Comparison of ENCODE assay signal across 23 mouse cellular contexts in genomic region chr12:37426350-37426749, GRCm38 (mm10).
"Had no signal": no experiment of that assay in that cellular context is flagged by ENCODE, and none has a peak within 500 bp of the region (broad histone marks: within the 10 kb centered on the region; RNA-seq: fewer than 3 reads in every experiment).

No protein-coding gene starts in this region.

- H3K9me3 ChIP-seq: heart, embryonic 13.5 days; heart, embryonic 15.5 days; hindbrain, embryonic 13.5 days; hindbrain, embryonic 15.5 days; limb, embryonic 13.5 days; limb, embryonic 15.5 days; liver, embryonic 12.5 days had no signal

- ATAC-seq: hindbrain, postnatal 0 days; intestine, embryonic 16.5 days; liver, embryonic 12.5 days had no signal

- H3K27ac ChIP-seq: heart, adult 2 months; heart, embryonic 13.5 days; heart, embryonic 15.5 days; hindbrain, embryonic 13.5 days; hindbrain, embryonic 15.5 days; hindbrain, postnatal 0 days; limb, embryonic 13.5 days; limb, embryonic 15.5 days; liver, embryonic 12.5 days; liver, embryonic 14.5 days had no signal

- H3K4me3 ChIP-seq: heart, adult 2 months; heart, embryonic 13.5 days; heart, embryonic 15.5 days; hindbrain, embryonic 13.5 days; hindbrain, embryonic 15.5 days; limb, embryonic 13.5 days; limb, embryonic 15.5 days; liver, embryonic 12.5 days had no signal

- H3K9ac ChIP-seq: heart, embryonic 13.5 days; heart, embryonic 15.5 days; hindbrain, embryonic 13.5 days; hindbrain, embryonic 15.5 days; limb, embryonic 13.5 days; limb, embryonic 15.5 days; liver, embryonic 12.5 days; liver, embryonic 14.5 days had no signal

- H3K4me1 ChIP-seq: heart, embryonic 13.5 days; heart, embryonic 15.5 days; hindbrain, embryonic 13.5 days; hindbrain, embryonic 15.5 days; limb, embryonic 15.5 days; liver, embryonic 12.5 days had no signal

- DNase-seq: gastrocnemius, postnatal 14 days; gastrocnemius, postnatal 36 days; heart, adult 11 months; heart, adult 2 months; heart, postnatal 14 days; heart, postnatal 36 days; kidney, adult 18-20 months; kidney, adult 8-10 months; kidney, postnatal 14 days; layer of hippocampus, adult 9-11 months; layer of hippocampus, postnatal 36 days; left cerebral cortex, postnatal 4 days had no signal

- H3K4me2 ChIP-seq: heart, embryonic 11.5 days; heart, embryonic 13.5 days; heart, embryonic 15.5 days; hindbrain, embryonic 13.5 days; hindbrain, embryonic 15.5 days; limb, embryonic 13.5 days; limb, embryonic 15.5 days; liver, embryonic 12.5 days had no signal

- H3K27me3 ChIP-seq: heart, embryonic 13.5 days; heart, embryonic 15.5 days; hindbrain, embryonic 13.5 days; hindbrain, embryonic 15.5 days; limb, embryonic 13.5 days; limb, embryonic 15.5 days; liver, embryonic 12.5 days had no signal

- H3K36me3 ChIP-seq: heart, embryonic 13.5 days; heart, embryonic 15.5 days; hindbrain, embryonic 13.5 days; hindbrain, embryonic 15.5 days; limb, embryonic 13.5 days; limb, embryonic 15.5 days; liver, embryonic 12.5 days had no signal
